Mouse (Mus musculus): Measurements from ENCODE around the gene Pou2f3.

DNA sequence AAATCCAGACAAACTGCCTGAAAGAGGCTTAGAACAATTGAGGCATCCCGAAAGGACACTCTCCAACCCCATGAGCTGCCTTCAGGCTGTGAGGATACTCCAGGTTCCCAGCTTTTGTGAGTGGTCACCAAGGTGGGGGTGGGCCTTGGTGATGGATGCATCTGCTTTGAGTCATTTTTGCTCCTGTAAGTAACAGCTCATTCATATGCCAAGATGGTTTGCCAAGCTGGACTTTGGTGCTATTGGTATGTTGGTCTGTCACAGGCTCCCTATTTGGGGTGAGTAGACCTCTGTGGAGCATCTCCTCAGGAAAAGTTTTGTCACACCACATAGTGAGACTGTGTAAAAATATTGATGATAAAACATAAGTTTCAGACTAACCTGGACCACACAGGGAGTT lies 25.9 kb upstream of the Pou2f3 start:
- no peak for TF ChIP-seq POLR2A (IDR thresholded peaks at IDR 0.05; ENCODE audit: control insufficient read depth, extremely low read depth, insufficient read depth, low read length, poor library complexity)
- TF ChIP-seq CTCF (IDR thresholded peaks at IDR 0.05; ENCODE audit: borderline replicate concordance, control insufficient read depth, extremely low read depth, insufficient read depth, low read length, poor library complexity): no peak

Data from thymus, adult 2 months (tissue).